Mouse (Mus musculus) spleen, postnatal 36 days (tissue): ENCODE data around the gene Atxn1.
A peak's percentile ranks its signal among the peaks of the same experiment; 100 is the strongest.

ENCODE experiments used
- DNase-seq, 2 experiments: peaks; one replicate each; pipeline ENCODE4 v3.0.0; 2022; ENCODE audit warnings: low spot score in 2 of 2, mixed read lengths in 1 of 2

Atxn1 gene

GRCm38 (mm10) chr13:45593914-45594313 lies 370.9 kb downstream of the Atxn1 start:
- no peak for DNase-seq

GRCm38 (mm10) chr13:45590898-45591297 lies 373.9 kb downstream of the Atxn1 start:
- DNase-seq = no peak

- no peak for DNase-seq
Measured at GRCm38 (mm10) chr13:45583061-45583460, 381.7 kb downstream of the Atxn1 start.

DNA sequence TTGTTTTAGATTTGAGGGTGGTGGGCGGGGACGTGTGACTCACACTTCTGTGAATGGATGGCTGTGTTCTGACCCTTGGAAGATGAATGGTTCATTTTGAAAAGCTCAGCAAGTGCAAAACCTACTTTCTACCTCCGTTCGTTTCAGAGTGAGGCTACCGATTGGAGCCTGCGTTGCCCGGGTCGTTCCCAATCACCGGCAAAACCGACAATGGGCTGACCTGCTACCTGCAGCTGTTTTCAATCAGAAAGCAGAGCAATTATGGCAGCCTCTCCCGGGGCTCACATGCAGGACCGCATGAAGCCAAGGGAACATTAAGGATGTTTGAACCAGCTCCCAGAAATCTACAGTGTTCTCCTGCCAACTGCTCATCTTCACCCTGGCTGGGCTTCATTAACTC lies 382.5 kb downstream of the Atxn1 start:
- DNase-seq = no peak

DNA sequence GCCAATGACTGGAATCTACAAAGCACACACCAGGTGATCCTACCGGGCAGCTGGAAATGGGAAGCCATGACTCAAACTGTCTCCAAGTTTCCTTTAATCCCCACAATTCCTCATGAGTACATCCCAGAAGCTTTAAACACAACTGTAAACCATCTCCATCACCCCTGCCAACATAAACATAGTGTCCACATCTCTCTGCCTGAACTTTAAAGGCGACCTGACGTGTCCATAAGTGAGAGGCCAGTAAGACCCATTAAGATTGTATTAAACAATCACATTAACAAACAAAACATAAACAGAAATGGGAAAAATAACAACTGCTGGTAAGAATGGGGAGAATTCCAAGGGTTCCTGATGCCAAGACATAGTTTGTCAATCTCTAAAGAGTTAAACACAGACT lies 385.1 kb downstream of the Atxn1 start:
- no peak for DNase-seq

DNA sequence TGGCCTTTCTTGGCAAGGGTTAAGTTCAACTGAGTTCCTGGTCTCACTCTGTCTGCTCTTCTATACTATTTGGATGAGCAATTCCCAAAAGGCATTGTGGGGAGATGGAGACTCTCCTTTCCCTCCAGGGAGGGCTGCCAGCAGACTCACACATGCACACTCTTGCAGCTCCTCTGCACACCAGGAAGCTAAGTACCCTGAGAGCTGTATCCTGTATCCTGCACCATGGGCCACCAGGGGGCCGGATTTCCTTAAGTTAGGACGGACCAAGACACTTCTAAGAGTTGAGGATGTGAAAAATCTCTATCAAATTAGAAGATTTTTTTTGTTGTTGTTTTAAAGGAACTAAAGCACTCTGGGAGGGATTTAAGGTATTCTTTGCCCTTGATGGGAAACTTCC lies 387.0 kb downstream of the Atxn1 start:
- DNase-seq = no peak

DNA sequence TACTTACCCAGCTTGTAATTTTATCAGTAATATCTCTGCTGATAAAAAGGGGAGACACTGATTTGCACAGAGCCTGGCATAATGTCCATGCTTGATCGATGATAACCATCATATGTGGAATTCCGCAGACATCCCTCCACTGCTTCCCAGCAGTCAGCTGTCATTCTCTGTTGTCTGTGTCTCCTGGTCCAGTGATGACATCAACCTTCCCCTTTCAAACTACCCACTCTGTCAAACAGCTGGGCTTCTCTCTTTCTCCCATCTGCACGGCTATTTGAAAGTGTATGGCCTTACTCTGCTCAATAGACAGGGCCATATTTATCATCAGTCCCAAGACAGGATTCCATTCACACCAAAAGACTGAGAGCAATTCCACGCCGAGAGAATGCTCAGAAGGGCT lies 387.4 kb downstream of the Atxn1 start:
- DNase-seq = no peak

- no peak for DNase-seq
Measured at GRCm38 (mm10) chr13:45576185-45576584, 388.6 kb downstream of the Atxn1 start.

DNA sequence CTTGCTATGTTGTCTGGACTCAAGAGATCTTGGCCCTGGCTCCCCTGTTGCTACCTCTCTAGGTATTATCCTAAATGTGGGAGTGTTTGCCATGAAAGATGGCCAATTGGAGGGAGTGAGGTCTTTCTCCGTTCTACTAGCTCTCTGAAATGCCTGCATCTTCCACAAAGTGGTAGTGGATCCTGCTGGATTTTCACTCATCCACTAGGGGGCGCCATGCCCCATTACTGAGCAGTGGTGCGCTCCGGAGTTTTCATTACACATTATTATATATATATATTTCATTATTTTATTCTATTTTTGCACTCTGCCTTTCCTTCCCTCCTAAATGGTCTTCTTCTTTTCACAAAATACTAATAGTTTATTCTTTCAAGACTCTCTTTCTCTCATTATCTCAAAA lies 392.0 kb downstream of the Atxn1 start:
- DNase-seq = peak in 1 of 2 experiments; percentile 22

DNA sequence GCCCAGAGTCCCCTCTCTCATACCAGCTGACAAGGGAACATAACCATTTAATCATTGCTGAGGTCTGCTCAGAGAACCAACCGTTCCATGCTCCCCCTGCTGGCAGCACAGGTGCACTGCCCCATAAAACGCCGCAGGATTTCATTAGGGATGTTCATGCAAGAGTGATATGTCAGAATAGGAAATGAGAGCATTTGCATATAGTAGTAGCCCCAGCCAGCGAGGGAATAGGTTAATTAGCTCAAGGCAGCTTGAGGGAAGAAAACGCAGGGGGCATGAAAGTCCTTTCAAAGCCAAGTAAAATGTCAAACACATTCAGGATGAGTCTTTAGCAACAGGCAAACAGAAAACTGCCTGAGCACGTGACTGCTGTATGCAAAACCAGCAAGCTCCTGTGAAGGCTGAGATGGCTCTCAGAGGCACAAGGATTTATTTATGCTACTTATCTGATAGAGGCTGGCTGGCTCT lies 393.0 kb downstream of the Atxn1 start:
- peak; percentile 57 to 58 for DNase-seq

DNA sequence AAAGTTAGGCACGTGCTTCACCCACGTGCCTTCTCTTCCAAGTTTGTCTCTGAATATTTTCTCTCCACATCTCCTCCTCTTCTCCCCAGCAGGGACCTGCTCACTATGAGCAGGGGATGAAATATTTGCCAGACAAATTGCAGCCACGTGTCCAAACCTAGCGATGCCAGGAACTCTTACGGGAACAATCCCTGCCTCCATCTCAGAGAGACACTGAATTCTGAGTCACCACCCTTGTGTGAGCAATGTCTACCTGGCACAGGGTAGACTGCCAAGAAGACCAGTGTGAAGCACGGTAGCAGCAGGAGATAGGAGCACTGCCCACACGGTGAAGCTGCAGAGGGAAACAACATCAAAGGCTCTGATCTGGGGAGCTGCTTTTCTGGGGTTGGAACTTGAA lies 394.9 kb downstream of the Atxn1 start:
- no peak for DNase-seq

- no peak for DNase-seq
Measured at GRCm38 (mm10) chr13:45564946-45565345, 399.9 kb downstream of the Atxn1 start.

GRCm38 (mm10) chr13:45562011-45562410 lies 402.8 kb downstream of the Atxn1 start:
- DNase-seq = no peak

DNA sequence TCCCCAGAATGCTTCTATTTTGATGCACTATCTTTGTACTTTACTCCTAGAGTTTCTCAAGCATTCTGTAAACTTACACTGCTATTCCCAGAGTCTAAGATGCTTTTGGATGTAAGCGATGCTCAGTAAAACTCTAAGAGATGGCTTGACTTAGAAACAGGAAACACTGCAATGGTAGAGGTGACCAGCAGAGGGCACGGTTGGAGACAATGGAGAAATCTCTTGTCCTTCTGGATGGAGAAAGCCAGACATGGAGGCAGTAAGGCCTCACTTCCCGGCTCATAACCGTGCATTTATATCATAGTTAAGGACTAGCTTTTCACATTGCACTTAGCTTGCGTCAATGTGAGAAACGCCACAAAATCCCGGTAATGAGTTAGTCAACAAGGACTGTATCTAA lies 404.3 kb downstream of the Atxn1 start:
- DNase-seq = no peak

DNA sequence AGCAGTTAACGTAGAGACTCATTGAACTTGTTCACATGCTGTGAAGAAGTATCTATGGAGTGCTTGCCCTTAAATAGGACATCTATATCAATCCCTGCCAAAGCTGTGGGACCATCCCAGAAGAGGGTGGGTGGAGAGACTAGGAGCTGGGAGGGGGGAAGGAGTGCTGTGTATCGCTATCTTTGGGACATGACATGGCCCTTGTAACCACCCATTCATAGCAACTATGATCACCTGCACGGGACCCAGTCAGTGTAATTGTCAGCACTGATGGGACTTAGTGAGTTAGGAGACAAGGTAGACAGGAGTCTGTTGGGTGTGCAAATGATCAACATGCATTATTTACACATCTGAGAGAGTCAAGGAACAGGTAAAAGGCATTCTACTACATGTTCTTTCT lies 405.6 kb downstream of the Atxn1 start:
- DNase-seq = no peak

- no peak for DNase-seq
Measured at GRCm38 (mm10) chr13:45558367-45558766, 406.4 kb downstream of the Atxn1 start.

DNA sequence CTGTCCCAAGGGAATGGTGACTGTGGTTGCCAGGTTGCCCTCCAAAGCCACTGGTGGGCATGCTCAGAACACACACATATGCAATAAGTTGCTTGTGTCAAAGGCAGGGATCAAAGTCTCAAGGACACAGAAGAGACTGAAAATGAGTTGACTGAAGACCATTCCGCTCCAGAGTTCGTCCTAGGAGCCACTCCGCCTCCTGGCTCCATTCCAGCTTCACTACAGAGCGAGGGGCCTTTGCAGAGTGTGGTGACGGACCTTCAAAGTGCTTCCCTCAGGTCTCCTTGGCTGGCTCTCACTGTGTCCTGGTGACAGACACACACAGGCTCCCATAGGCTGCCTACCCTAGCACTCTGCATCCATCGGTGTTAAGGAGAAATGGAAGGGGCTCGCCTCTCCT lies 411.1 kb downstream of the Atxn1 start:
- no peak for DNase-seq

- DNase-seq = no peak
Measured at GRCm38 (mm10) chr13:45547549-45547948, 417.3 kb downstream of the Atxn1 start.

GRCm38 (mm10) chr13:45546946-45547345 lies 417.9 kb downstream of the Atxn1 start:
- DNase-seq = no peak

- DNase-seq = peak; percentile 33
Measured at GRCm38 (mm10) chr13:45545974-45546373, 418.8 kb downstream of the Atxn1 start.

DNA sequence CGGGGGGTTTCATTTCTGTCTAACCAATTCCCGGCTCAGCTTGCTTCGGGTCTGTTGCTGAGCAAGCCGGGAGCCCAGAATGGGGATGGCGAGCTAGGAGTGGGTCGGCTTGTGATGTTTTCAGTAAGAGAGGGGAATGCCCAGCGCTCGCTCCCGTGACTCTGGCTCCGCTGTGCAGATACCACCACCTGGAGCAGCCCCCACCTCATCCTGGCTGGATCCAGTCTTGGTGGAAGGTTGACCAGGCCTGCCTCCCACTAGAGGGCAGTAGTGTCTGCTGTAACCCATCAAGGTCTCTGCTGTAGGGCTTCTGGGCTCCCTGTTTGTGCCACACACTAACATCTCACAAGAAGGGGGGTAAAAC lies 425.6 kb downstream of the Atxn1 start:
- peak; percentile 12 to 27 for DNase-seq

DNA sequence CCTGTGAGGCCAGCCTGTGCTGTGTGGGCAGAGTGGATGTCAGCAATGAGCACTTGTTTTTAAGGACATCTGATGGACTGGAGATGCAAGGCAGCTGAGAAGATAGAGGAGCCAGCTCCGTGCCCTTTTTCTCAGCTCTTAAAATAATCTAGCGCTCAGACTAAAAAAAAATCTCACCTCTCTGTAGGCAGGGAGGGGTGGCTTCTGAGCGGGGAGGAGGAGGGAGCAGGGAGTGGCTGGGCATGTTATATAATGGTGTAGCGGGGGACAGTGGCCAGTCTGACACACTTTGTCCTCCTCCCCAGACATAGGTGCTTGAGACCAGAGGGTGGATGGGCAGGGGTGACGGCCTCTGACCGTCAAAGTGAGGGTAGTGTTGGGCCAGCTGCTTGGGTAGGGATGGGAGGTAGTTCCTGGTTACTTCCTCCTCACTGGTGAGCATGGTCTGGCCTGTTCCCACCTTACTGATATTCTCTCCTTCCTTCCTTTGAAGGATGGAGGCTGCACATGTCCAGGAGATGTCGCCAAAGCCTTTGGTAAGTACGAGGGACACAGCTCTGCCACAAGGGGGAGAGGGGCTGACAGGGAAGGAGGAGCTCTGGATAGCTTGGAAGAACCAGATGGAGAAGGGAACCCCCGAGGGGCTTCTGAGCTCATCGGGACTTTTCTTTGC lies 426.1 kb downstream of the Atxn1 start:
- no peak for DNase-seq

GRCm38 (mm10) chr13:45538091-45538490 lies 426.7 kb downstream of the Atxn1 start:
- no peak for DNase-seq

DNA sequence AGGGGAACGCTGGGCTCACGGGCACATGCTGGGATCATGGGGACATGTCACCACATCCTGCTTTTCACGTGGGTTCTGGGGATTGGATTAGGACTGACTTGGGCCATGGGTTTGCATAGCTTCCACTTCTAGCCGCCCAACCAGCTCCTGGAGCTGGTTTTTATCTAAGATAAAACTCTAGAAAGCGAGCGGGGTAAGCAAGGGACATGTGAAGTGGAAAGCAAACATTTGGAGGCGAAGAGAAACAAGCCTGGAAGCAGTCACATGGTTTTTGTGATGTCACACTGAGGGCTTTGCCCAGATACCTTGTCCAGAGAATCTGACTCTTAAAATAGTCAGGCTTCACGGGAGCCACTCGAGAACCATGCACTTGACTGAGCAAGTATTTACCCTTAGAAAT lies 427.7 kb downstream of the Atxn1 start:
- DNase-seq = no peak
